Mouse (Mus musculus): ENCODE data around the gene Fxr1.
A peak's percentile ranks its signal among the peaks of the same experiment; 100 is the strongest.

Fxr1 gene

DNA sequence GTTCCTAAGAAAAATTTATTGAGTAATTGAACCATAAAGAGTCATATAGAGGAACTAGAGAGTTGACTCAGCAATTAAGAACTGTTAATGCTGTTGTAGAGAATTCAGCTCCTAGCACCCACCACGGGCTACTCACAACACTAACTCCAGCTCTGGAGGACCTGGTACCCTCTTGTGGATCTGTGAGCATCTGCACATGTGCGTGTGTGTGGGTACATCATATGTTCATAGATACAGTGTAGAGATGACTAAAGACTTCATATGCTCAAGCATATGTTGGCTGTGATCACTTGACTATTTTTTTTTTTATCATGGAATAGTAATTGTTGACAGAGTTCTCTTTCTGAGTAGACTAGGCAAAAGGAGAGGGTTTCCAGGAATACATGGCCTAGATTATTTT, 42.6 kb downstream of the Fxr1 start:
- ATAC-seq (ENCODE audit: low TSS enrichment), result no peak

DNA sequence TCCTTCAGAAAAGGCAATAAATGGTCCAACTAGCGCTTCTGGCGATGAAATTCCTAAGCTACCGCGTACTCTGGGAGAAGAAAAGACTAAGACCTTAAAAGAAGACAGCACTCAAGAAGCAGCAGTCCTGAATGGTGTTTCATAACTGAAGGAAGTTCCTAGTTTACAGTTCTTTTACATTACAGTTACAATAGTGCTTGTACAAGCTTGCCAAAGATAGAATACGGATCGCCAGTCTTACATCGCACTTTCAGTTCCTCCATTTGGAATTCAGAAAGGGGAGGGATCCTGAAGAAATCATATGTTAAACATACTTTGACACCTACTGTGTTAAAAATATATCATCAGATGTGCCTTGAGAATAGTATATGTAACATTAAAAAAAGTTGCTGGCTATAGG, 49.2 kb downstream of the Fxr1 start:
- peak; percentile 79 for ATAC-seq (ENCODE audit: low TSS enrichment)

DNA sequence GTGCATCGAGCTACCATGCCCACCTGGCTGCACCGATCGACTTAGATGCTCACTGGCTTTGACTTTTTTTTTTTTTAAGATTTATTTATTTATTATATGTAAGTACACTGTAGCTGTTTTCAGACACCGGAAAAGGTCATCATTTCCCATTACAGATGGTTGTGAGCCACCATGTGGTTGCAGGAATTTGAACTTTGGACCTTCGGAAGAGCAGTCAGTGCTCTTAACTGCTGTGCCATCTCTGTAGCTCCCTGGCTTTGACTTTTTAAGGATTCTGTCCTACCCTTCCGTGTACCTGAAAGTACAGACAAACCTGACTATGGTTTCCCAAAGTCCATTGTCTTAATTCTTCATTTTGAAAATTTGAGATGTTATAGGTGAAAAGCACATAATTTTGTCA, 53.0 kb downstream of the Fxr1 start:
- ATAC-seq (ENCODE audit: low TSS enrichment), result no peak

DNA sequence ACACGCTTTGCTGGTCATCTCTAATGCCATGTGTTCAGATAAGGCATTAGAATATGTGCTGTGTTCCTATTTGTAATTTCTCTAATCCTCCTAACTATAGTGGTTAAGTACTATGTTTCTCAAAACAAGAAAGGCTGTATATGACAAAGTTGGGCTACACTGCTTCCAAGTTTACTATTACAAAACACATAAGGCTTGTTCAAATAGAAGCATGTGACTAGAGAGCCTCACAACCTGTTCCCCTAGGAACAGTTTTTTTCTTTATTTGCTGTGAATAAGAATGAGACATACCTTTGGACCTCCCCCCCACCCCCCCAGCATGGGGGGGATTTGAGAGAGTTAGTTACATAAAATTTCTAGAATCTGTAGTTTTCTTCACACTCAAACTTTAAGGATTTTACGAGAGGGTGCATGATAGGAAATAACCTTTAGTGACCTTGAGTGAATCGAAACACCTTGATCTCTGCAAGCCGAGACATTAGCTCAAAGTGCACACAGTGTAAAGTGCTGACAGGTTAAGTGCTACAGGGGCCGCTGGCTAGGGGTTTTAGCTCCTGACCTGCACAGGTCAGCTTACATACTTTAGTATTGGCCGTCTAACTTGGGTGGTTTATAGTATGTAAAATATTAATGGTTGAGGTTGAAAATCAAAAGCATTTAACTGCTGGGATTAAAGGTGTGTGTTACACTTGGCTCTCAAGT, 56.5 kb downstream of the Fxr1 start:
- no peak for ATAC-seq (ENCODE audit: low TSS enrichment)

DNA sequence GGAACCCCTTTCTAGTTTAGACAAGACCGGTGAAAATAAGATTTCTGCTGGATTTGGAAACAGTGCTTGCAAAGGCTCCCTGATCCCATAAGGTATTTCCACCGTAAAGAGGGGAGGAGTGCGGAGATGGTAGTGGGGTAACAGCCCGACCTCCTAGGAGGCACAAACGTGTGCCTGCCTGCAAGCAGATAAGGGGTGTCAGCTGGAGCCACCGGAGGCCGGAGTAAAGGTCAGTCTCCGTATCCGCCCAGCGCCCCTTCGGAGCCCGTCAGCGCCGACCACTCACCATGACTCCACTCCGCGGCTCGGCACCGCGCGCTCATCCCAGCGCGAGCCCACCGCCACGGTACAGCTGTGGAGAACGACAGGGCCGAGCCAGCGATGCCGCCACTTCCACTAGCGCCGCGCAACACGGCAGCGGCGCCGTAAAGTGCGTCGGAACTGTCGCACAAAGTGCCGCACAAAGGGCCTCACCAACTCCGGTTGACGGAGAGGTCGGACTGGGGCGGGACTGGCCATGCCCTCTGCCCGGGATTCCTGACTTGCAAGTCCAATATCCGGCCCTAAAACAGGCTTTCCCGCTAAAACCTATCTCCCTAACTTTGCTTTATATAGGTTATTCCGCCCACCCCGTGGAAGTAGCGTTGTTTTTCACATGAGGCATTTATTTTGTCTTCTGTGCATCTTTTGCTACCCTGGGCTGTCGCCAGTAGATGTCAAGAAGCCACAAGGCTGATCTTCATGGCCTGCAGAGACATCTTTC, 61.3 kb downstream of the Fxr1 start, which contains the start of gene Dnajc19:
Dnajc19 (minus strand) TSS at position 422 of the 763 bp plus-strand sequence.
- ATAC-seq (ENCODE audit: low TSS enrichment), result peak; percentile 93

DNA sequence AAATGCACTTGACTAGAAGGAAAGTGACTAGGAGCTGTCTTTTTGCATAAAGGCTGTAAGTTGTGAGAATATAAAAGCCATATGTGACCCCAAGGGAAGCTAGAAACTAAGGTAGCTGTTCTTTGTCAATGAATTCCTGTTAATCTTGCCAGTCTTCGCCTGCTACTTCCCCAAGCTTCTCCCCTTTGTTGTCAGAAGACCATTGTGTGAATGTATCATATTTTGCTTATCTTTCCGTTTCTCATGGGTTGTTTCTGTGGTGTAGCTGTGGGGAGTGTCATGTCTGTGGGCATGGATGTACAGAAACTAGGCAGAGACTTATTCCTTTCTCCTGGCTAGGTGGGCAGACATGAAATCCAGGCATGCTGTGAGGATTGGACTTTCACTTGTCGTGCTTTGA, 62.2 kb downstream of the Fxr1 start:
- no peak for ATAC-seq (ENCODE audit: low TSS enrichment)

DNA sequence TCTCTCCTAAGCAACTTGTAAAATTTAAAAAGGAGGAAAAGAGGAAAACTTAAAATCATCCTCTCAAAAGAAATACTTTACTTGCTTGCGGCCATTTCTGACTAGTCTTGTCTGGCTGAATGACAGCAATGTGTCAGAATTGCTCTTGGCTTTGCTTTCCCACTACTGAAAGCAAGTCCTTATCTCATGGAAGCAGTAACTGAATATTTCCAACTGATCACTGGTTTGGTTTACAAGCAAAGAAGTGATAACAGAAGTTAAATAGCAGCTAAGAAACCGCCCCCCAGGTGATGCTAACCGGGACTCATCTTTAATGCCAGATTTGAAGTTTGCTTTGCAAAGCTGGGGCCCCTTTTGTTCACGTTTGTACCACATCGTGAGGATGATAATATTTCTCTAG, 63.9 kb downstream of the Fxr1 start:
- no peak for ATAC-seq (ENCODE audit: low TSS enrichment)

DNA sequence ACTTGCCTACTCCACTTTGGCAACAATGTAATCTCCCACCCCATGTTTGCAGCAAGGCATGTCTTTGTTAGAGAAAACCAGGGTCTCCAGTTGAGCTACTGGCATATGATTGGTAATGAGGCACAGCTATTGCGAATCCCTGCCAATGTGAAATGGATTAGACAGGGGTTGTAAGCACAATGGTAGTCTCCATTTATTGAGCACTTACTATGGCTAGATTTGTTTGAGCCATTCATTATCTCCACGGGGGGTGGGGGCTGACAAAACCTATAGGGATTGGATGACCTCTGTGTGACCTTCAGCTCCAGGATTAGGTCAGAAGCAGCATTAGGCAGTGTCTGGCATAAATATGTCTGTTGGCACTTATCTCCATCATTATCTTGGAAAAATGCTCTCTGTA, 83.1 kb downstream of the Fxr1 start:
- ATAC-seq (ENCODE audit: low TSS enrichment), result no peak

DNA sequence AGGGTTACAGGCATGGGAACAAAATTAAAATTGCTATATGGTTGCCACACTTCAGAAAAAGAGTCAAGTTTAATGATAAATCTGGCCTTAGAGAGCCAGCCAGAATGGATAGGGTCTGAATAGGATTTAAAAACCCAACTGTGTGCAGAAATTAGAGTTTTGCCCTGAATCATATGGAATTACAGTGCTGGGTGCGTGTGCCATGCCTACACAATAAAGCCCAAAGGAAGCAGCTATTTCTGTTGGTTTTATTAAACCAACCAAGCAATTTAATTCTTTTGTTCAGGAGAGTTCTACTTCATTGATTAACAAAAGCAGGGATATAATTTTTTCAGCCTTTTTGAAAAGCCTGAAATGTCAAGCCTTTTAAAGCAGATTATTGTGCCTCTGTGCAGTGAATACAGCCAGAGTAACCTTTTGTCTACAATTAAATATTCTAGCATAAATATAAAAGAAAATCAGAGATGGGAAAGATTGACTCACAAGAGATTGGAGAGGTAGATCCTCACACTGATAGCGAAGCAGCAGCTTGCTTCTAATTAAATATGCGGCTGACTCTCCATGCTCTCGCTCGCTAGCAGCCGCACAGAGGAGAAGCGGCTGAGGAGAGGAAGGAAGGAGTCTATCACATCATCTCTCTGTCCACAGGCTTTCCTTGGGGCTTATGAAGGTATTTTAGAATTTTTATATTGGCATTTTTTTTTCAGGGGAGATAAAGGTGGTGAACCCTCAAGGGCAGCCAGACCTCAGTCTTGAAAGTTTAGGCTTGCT, 84.3 kb downstream of the Fxr1 start:
- no peak for ATAC-seq (ENCODE audit: low TSS enrichment)

DNA sequence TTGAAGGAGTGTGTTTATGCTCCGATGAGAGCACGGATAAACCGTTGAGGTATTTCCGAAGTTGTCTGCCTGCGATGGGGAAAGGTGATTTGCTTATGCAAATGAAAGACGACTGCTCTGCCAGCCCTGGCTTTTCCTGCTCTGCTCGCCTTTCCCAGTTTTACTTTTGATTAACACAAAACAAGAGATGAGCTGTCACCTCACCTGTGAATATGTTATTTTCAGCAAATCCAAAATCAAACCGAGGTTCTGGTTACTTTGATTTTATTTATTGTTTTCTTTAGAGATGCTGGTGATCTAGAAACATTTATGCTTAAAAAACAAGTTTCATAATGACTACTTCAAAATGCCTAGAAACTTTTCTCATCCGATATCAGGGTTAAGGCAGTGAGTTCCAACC, 86.7 kb downstream of the Fxr1 start:
- ATAC-seq (ENCODE audit: low TSS enrichment), result no peak

DNA sequence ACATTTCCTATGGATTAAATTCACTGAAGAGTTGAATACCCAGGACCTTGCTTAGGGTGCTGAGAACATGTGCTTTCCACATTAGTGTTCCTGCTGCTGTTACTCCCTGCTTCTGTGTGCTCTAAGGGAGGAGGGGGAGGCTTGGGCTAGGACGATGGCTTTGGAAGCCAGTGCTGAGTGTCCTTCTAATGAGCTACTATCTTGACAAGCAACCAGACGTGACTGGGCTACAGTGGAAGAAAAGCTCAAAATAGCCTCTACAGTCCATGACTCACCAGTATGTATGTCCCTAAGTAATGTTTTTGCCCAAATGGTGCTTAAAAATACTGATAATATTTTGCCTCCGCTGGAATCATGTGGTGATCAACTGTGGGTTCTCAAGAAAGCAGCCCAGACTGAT, 87.9 kb downstream of the Fxr1 start:
- peak; percentile 90 for ATAC-seq (ENCODE audit: low TSS enrichment)

DNA sequence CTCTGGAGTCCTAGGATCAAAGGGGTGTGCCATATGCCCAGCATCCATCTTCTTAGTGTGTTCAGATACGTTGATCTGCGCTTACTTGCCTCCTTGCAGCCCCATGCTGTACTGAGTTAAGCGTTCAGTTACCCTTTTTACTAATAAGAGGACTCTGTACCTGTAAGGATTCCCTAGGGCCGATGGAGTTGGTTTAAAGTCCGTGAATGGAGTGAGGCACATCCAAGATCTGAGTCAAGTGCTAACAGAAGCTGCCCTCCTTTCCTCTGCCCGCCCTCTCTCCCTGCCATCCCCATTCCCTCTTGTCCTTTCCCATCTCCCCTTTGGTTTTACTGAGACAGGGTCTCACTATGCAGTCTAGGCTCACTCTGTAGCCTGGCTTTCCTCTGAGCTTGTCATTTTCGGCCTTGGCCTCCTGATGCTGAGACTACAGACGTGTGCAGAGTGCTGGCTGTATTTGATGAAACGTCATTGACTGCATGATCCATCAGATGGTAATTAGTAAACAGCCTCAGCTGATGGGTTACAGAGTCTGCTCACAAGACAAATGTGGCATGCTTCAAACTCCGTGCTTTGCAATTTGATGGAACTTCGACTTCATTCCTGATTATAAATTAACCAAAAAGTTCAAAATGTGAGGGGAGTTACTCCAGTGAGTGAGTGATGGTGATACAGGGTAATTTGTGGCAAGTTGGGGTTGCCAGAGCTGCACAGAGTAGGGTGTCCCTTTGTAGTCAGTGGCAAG, 92.4 kb downstream of the Fxr1 start:
- no peak for ATAC-seq (ENCODE audit: low TSS enrichment)

DNA sequence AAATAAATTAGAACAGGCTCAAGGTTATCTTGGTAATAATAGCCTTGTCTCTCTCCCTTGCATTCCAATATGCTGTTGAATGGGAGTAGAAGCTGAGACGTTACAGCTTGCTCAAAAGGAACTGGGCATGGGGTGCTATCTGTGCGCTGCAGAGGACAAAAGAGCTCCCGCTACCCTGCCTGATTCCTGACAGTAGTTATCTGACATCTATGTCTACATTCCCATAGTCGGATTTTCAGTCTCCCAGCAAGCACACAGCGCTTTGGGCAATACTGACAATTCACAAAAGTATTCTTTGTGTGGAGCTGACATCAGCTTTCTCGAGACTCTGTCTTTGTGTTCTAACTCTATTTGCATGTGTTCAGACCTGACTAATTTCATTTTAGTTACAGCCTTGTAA, 96.1 kb downstream of the Fxr1 start:
- ATAC-seq (ENCODE audit: low TSS enrichment), result peak; percentile 44; the same call in 1 of the 2 replicates

DNA sequence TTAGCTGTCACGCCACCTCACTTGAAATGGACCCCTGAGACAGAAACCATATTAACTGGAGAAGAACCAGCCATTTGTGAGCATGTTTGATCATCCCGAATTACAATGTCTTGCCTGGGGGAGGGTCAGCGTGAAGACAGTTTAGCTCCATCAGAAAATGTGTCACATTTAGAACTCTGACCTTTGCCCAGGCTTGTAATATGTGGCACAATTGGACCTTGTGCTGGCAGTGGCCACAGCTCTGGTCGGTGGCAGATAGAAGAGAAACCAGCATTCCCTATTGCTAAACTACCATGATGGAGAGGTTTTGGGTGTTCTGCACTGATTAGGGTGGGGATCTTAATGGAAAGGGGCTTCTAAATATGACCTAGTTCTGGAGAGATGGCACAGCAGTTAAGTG, 100.1 kb downstream of the Fxr1 start:
- ATAC-seq (ENCODE audit: low TSS enrichment), result no peak
